Mouse (Mus musculus) kidney, embryonic 15.5 days (tissue): ENCODE data around the gene Sphk1. TPM values are rescaled to one million over a fixed set of nuclear protein-coding genes. Genes with fewer than 3 reads are reported as not detected.
A peak's percentile ranks its signal among the peaks of the same experiment; 100 is the strongest.

Source experiments
- ATAC-seq: fragments of 200-750 bp; cut with Nextera tagmentation; replicated peaks from 2 replicates; pipeline ENCODE4 v1.8.0; 2017; ENCODE audit warnings: moderate TSS enrichment; ENCODE audit not compliant: low FRiP score
- H3K27ac ChIP-seq: fragments of 300-500 bp; sonication (generic); 2 replicates; pipeline ENCODE4 v1.5.1; 2015; ENCODE audit warnings: mild to moderate bottlenecking, inconsistent platforms
- H3K27me3 ChIP-seq: fragments of 300-500 bp; sonication (generic); 2 replicates; pipeline ENCODE4 v1.6.1; 2015; ENCODE audit warnings: inconsistent platforms
- H3K36me3 ChIP-seq: fragments of 300-500 bp; sonication (generic); 2 replicates; pipeline ENCODE4 v1.6.1; 2015; ENCODE audit warnings: inconsistent platforms
- H3K4me1 ChIP-seq: fragments of 300-500 bp; sonication (generic); 2 replicates; pipeline ENCODE4 v1.6.1; 2015; ENCODE audit warnings: inconsistent platforms
- H3K4me2 ChIP-seq: fragments of 300-500 bp; sonication (generic); 2 replicates; pipeline ENCODE4 v1.6.1; 2015; ENCODE audit warnings: moderate library complexity, mild to moderate bottlenecking, inconsistent platforms
- H3K4me3 ChIP-seq: fragments of 300-500 bp; sonication (generic); replicated peaks from 2 replicates; pipeline ENCODE4 v1.5.1; 2015; ENCODE audit warnings: mild to moderate bottlenecking, inconsistent platforms
- H3K9ac ChIP-seq: fragments of 300-500 bp; sonication (generic); 2 replicates; pipeline ENCODE4 v1.6.1; 2015; ENCODE audit warnings: mild to moderate bottlenecking, inconsistent platforms
- H3K9me3 ChIP-seq: fragments of 300-500 bp; sonication (generic); replicated peaks from 2 replicates; pipeline ENCODE4 v1.6.1; 2016; ENCODE audit warnings: inconsistent platforms
- WGBS: fragments of 180-500 bp; shearing (Covaris S2); methylation state at CpG from one replicate; pipeline ENCODE4 v1.1.7; 2015; ENCODE audit warnings: mixed read lengths; 5-methylcytosine and 5-hydroxymethylcytosine counted together
- polyA plus RNA-seq: library from polyadenylated mRNA; unstranded; fragments of >200 nt; fragmentation: Nextera tagmentation; extraction: Ambion mirVana; gene quantifications from 2 replicates; pipeline ENCODE4 v1.2.1, GENCODE M21; 2015

Sphk1 gene
- polyA plus RNA-seq, 1 experiment from 2014 or later, result 6.3 TPM

GRCm38 (mm10) chr11:116493795-116494252 lies 36.9 kb upstream of the Sphk1 start, which contains the start of gene Prpsap1:
TSS of gene Prpsap1 (minus strand) at chr11:116494202.
- no peak for ATAC-seq
- Histone ChIP-seq H3K9ac (no peak within 1 kb of the TSS), H3K9me3 (0 out of 2 replicates have a peak, but pooled peaks cover 4% of the 10 kb centered on the region), H3K36me3 (0 out of 2 replicates have a peak, but pooled peaks cover under 1% of the 10 kb centered on the region), H3K27me3 (no peaks in the 10 kb centered on the region), H3K4me1 (peaks cover 28% of the 10 kb centered on the region), H3K4me3 (no peak within 1 kb of the TSS), H3K27ac (peak within 1 kb of the TSS; percentile 78), H3K4me2 (no peak within 1 kb of the TSS)
- WGBS, result 28% methylated on average over 4 of the region's 4 CpGs

- Histone ChIP-seq H3K27me3 (no peaks in the 10 kb centered on the region), H3K27ac (peak overlapping the region; percentile 78), H3K4me2 (no peak overlapping the region), H3K9ac (no peak overlapping the region), H3K4me3 (no peak overlapping the region), H3K9me3 (0 out of 2 replicates have a peak, but pooled peaks cover 4% of the 10 kb centered on the region), H3K36me3 (no peaks in the 10 kb centered on the region), H3K4me1 (peaks cover 23% of the 10 kb centered on the region)
- no peak for ATAC-seq
- 28% methylated on average over 13 of the region's 13 CpGs for WGBS
These were observed 36.1 kb upstream of the Sphk1 start for GRCm38 (mm10) chr11:116494474-116495174.

- no peak for ATAC-seq
- Histone ChIP-seq H3K4me2 (no peak overlapping the region), H3K4me3 (no peak overlapping the region), H3K9me3 (0 out of 2 replicates have a peak, but pooled peaks cover 4% of the 10 kb centered on the region), H3K27me3 (no peaks in the 10 kb centered on the region), H3K36me3 (no peaks in the 10 kb centered on the region), H3K4me1 (peaks cover 21% of the 10 kb centered on the region), H3K27ac (no peak overlapping the region), H3K9ac (no peak overlapping the region)
- 81% methylated on average over 4 of the region's 4 CpGs for WGBS
These were observed 33.4 kb upstream of the Sphk1 start for GRCm38 (mm10) chr11:116497313-116497712.

- no peaks in the 10 kb centered on the region for H3K27me3 ChIP-seq
- no peak for ATAC-seq
- H3K4me2 ChIP-seq, result peak overlapping the region; percentile 65
- 34% methylated on average over 33 of the region's 34 CpGs for WGBS
- H3K9me3 ChIP-seq, result 0 out of 2 replicates have a peak, but pooled peaks cover 4% of the 10 kb centered on the region
- peaks cover 21% of the 10 kb centered on the region for H3K4me1 ChIP-seq
- no peak overlapping the region for H3K27ac ChIP-seq
- H3K36me3 ChIP-seq, result no peaks in the 10 kb centered on the region
- H3K9ac ChIP-seq, result no peak overlapping the region; the same call in 1 of the 2 replicates
- H3K4me3 ChIP-seq, result peak overlapping the region; percentile 33
These were observed 32.1 kb upstream of the Sphk1 start for GRCm38 (mm10) chr11:116498596-116498995.

- no peak overlapping the region; the same call in 1 of the 2 replicates for H3K9ac ChIP-seq
- no peak overlapping the region for H3K27ac ChIP-seq
- H3K4me2 ChIP-seq, result peak overlapping the region; percentile 65
- H3K36me3 ChIP-seq, result no peaks in the 10 kb centered on the region
- H3K27me3 ChIP-seq, result no peaks in the 10 kb centered on the region
- peak overlapping the region; percentile 33 for H3K4me3 ChIP-seq
- 43% methylated on average over 6 of the region's 6 CpGs for WGBS
- no peak for ATAC-seq
- peaks cover 21% of the 10 kb centered on the region for H3K4me1 ChIP-seq
- 0 out of 2 replicates have a peak, but pooled peaks cover 4% of the 10 kb centered on the region for H3K9me3 ChIP-seq
These were observed 31.7 kb upstream of the Sphk1 start for GRCm38 (mm10) chr11:116499018-116499417.

- Histone ChIP-seq H3K4me3 (no peak overlapping the region), H3K36me3 (no peaks in the 10 kb centered on the region), H3K9ac (no peak overlapping the region), H3K4me2 (no peak overlapping the region), H3K27me3 (no peaks in the 10 kb centered on the region), H3K4me1 (peaks cover 10% of the 10 kb centered on the region), H3K27ac (no peak overlapping the region), H3K9me3 (0 out of 2 replicates have a peak, but pooled peaks cover 4% of the 10 kb centered on the region)
- WGBS, result 31% methylated on average over 7 of the region's 7 CpGs
- ATAC-seq, result peak; percentile 47; the same call in 1 of the 2 replicates
These were observed 29.5 kb upstream of the Sphk1 start for GRCm38 (mm10) chr11:116501005-116501746.

- H3K9me3 ChIP-seq, result no peaks in the 10 kb centered on the region
- no peak for ATAC-seq
- H3K27me3 ChIP-seq, result no peaks in the 10 kb centered on the region
- WGBS, result 93% methylated on average over 17 of the region's 17 CpGs
- no peak overlapping the region for H3K9ac ChIP-seq
- no peak overlapping the region for H3K27ac ChIP-seq
- no peaks in the 10 kb centered on the region for H3K36me3 ChIP-seq
- H3K4me3 ChIP-seq, result no peak overlapping the region
- H3K4me1 ChIP-seq, result peaks cover 5% of the 10 kb centered on the region
- H3K4me2 ChIP-seq, result no peak overlapping the region
These were observed 26.2 kb upstream of the Sphk1 start for GRCm38 (mm10) chr11:116504516-116504915.

- Histone ChIP-seq H3K4me3 (no peak overlapping the region), H3K27me3 (no peaks in the 10 kb centered on the region)
- ATAC-seq, result no peak
These were observed 25.2 kb upstream of the Sphk1 start for GRCm38 (mm10) chr11:116505573-116505972.

GRCm38 (mm10) chr11:116506151-116506875 lies 24.4 kb upstream of the Sphk1 start:
- Histone ChIP-seq H3K9ac (no peak overlapping the region), H3K4me2 (no peak overlapping the region), H3K9me3 (no peaks in the 10 kb centered on the region), H3K36me3 (no peaks in the 10 kb centered on the region), H3K4me3 (no peak overlapping the region), H3K27me3 (no peaks in the 10 kb centered on the region), H3K4me1 (peaks cover under 1% of the 10 kb centered on the region), H3K27ac (no peak overlapping the region)
- ATAC-seq, result no peak
- 68% methylated on average over 17 of the region's 17 CpGs for WGBS

More at GRCm38 (mm10) chr11:116505573-116505972, 25.2 kb upstream of the Sphk1 start:
- no peak overlapping the region for H3K9ac ChIP-seq
- no peaks in the 10 kb centered on the region for H3K36me3 ChIP-seq
- WGBS, result 79% methylated on average over 5 of the region's 5 CpGs
- peaks cover 5% of the 10 kb centered on the region for H3K4me1 ChIP-seq
- H3K27ac ChIP-seq, result no peak overlapping the region
- H3K4me2 ChIP-seq, result no peak overlapping the region
- H3K9me3 ChIP-seq, result no peaks in the 10 kb centered on the region

GRCm38 (mm10) chr11:116508689-116509088 lies 22.0 kb upstream of the Sphk1 start:
- Histone ChIP-seq H3K36me3 (no peaks in the 10 kb centered on the region), H3K4me2 (no peak overlapping the region), H3K4me1 (no peaks in the 10 kb centered on the region), H3K27ac (no peak overlapping the region), H3K9me3 (no peaks in the 10 kb centered on the region), H3K4me3 (no peak overlapping the region), H3K27me3 (0 out of 2 replicates have a peak, but pooled peaks cover 1% of the 10 kb centered on the region), H3K9ac (no peak overlapping the region)
- ATAC-seq, result no peak
- 42% methylated on average over 2 of the region's 2 CpGs for WGBS

- Histone ChIP-seq H3K27me3 (peaks cover 17% of the 10 kb centered on the region), H3K4me3 (no peak overlapping the region), H3K9ac (no peak overlapping the region), H3K27ac (no peak overlapping the region), H3K36me3 (no peaks in the 10 kb centered on the region), H3K9me3 (no peaks in the 10 kb centered on the region), H3K4me1 (peaks cover 6% of the 10 kb centered on the region; the same call in 1 of the 2 replicates), H3K4me2 (no peak overlapping the region)
- ATAC-seq, result no peak
- 53% methylated on average over 7 of the region's 7 CpGs for WGBS
These were observed 19.3 kb upstream of the Sphk1 start for GRCm38 (mm10) chr11:116511301-116511868.
